Mouse (Mus musculus): ENCODE data around the gene Elmod3. TPM values are rescaled to one million over a fixed set of nuclear protein-coding genes. Genes with fewer than 3 reads are reported as not detected.

The Elmod3 gene
- 18.7 and 20.5 TPM in 2 replicates for polyA plus RNA-seq (2012)

DNA sequence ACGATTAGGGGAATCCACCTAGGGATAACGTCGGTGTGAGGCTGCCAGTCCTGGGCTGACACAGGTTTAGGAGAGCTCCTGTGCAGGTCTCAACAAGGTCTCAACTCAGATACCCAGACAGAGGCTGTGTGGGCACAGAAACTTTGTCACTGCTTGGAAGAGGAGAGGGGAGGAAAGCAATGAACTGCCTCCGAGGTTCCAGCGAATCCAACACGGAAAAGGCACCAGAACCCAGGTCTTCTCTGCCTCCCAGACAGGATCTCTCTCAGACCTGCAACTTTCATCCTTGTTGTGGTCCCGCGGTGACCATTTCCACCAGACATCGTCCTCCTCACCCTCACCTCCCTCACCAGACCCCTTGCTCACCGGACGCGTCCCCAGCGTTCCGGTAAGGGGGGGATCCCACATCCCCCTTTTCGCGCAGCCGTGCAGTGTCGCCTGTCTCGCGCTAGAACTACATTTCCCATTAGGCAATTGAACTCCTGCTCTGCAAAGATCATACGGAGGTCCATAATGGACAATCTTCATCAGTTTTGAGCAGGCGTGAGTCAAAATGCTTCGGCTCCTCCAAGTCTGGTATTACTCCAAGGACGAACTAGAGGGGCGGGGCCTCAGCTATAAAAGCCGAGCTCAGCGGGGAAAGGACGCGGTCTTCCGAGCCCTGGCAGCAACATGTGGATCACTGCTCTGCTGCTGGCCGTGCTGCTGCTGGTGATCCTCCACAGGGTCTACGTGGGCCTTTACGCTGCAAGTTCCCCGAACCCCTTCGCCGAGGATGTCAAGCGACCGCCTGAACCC, at the start of gene Elmod3, which contains the start of gene Retsat:
Gene Elmod3, minus strand, starts transcription at position 458 of the 798 bp plus-strand sequence.
Gene Retsat, plus strand, starts transcription at position 520 of the 798 bp plus-strand sequence.
- TF ChIP-seq GATA1 (IDR thresholded peaks at IDR 0.05; ENCODE audit: low read length), result no peak

- TF ChIP-seq GATA1 (IDR thresholded peaks at IDR 0.05; ENCODE audit: low read length), result no peak
These were observed 49.2 kb upstream of the Elmod3 start for GRCm38 (mm10) chr6:72647383-72647820.

DNA sequence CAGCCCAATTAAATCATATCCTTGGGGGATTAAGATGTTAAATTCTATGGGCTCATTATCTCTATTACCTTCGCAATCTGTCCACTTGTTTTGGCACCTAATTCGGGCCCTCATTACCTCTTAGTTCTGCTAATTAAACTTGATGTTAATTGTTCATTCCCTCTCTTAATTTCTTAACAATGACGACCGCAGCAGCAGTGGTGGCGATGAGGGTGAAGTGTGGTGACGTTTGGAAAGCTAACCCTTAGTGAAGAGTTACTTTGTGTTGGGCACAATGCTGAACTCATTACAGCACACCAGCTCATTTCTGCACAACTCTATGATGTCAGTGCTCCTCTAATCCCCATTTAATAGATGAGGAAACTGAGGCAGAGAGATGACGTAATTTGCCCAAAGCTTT, 47.2 kb upstream of the Elmod3 start:
- TF ChIP-seq GATA1 (IDR thresholded peaks at IDR 0.05; ENCODE audit: low read length), result no peak

GRCm38 (mm10) chr6:72644576-72644975, 46.4 kb upstream of the Elmod3 start:
- TF ChIP-seq GATA1 (IDR thresholded peaks at IDR 0.05; ENCODE audit: low read length), result no peak

- no peak for TF ChIP-seq GATA1 (IDR thresholded peaks at IDR 0.05; ENCODE audit: low read length)
These were observed 43.2 kb upstream of the Elmod3 start for GRCm38 (mm10) chr6:72641218-72641954.

DNA sequence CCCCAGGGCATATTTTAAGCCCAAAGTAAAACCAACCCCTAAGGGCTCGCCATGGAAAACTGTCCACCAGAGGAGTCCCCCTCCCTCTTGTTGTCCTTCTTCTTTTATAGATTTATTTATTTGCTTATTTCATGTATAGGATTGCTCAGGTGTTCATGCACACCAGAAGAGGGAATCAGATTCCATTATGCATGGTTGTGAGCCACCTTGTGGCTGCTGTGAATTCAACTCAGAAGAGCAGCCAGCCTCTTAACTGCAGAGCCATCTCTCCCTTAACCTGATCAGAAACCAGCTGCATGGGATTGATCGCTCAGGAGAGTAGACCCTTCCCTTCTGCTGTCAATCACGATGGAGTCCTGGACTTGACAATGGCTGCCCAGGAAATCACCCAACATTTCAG, 38.7 kb upstream of the Elmod3 start:
- no peak for TF ChIP-seq GATA1 (IDR thresholded peaks at IDR 0.05; ENCODE audit: low read length)

DNA sequence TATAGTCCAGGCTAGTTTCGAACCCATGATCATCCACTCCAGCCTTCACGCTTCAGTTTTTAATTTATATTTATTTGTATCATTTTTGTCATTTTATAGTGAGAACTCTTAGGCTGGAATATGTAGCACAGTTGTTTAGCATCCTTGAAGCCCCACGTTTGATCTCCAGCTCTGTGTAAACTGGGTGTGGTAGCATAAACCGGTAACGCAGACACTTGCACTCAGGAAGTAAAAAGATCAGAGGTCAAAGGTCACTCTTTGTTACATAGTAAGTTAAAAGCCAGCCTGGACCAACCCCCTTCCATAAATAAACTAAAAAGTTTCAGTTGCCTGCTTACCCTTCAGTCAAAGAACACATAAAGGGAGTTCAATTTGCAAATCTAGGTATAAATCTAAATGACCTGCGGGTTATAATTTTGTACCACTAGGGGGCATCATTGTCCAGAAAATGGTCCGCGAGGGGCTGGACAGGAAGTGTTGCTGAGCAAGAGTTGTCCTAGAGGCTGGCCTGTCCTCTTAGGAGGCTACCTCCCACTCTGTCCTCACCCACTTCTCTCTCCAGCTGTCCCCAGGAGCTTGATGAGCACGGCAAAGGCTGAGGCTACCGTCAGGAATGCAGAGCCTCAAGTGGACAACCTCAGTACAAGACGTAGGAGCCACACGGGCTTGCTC, 37.7 kb upstream of the Elmod3 start:
- TF ChIP-seq GATA1 (IDR thresholded peaks at IDR 0.05; ENCODE audit: low read length), result no peak

DNA sequence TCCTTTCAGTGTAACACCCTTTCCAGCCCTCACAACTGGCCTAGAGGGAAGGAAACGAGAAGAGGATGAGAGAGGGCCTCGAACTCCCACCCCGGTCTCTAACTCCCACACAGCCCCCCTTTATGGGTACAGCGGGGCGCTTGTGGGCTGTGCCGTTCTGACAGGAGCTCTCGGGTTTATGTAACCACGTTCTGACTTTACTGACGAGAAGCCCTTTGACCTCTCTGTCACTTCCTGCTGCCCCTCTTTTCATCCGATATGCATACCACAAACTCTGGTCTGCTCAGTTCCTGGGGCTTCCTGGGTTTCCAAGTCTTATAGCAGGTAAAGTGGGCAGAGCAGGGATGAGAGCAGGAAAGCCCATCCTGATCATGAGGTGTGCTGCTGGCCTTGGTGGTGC, 36.1 kb upstream of the Elmod3 start:
- no peak for TF ChIP-seq GATA1 (IDR thresholded peaks at IDR 0.05; ENCODE audit: low read length)

DNA sequence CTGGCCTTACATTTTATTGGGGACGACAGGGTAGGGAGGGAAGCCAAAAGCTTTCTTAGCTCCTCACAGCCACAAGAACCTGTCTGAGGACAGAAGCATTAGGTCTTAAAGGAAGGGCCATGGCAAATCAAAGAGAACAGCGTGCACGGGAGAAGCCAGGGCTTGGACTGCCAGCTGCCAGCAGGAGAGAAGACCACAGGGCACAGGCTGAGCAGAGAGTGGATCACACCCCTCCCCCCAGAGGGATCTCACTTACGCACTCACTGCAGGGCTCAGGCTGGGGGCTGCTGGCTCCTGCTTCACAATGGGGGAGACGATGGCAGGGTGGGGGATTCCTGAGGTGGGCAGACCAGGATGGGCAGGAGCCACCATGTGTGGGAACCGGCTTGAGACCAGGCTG, 33.5 kb upstream of the Elmod3 start:
- TF ChIP-seq GATA1 (IDR thresholded peaks at IDR 0.05; ENCODE audit: low read length), result no peak

GRCm38 (mm10) chr6:72630961-72631360, 32.7 kb upstream of the Elmod3 start:
- no peak for TF ChIP-seq GATA1 (IDR thresholded peaks at IDR 0.05; ENCODE audit: low read length)

GRCm38 (mm10) chr6:72630370-72630769, 32.2 kb upstream of the Elmod3 start:
- TF ChIP-seq GATA1 (IDR thresholded peaks at IDR 0.05; ENCODE audit: low read length), result no peak

- no peak for TF ChIP-seq GATA1 (IDR thresholded peaks at IDR 0.05; ENCODE audit: low read length)
These were observed 29.1 kb upstream of the Elmod3 start for GRCm38 (mm10) chr6:72627276-72627675.

- no peak for TF ChIP-seq GATA1 (IDR thresholded peaks at IDR 0.05; ENCODE audit: low read length)
These were observed 28.2 kb upstream of the Elmod3 start for GRCm38 (mm10) chr6:72626391-72626790.

DNA sequence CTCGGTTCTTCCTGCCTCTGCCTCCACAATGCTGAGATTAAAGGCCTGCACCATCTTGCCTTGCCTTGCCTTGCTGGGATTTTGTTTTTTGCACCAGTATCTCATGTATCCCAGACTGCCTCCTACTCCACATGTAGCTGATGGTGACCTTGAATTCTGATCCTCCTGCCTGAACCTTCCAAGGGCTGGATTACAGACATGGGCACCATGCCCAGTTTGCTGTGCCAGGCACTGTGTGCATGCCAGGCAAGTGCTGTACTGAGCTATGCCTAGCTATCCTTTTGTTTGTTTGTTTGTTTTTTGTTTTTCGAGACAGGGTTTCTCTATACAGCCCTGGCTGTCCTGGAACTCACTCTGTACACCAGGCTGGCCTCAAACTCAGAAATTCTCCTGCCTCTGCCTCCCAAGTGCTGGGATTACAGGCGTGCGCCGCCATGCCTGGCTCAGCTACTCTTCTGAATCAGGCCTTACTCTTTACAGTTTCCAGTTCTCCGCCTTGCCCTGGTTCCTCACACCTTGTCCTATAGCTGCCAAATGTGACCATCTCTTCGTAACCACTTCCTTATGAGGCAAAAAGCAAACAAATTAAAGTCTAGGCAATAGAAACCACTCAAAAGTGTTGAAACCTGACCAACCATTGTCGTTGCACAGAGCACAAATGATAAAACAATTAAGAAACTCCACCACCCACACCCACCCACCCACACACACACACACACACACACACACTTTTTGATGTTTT, 25.6 kb upstream of the Elmod3 start:
- TF ChIP-seq GATA1 (IDR thresholded peaks at IDR 0.05; ENCODE audit: low read length), result no peak

DNA sequence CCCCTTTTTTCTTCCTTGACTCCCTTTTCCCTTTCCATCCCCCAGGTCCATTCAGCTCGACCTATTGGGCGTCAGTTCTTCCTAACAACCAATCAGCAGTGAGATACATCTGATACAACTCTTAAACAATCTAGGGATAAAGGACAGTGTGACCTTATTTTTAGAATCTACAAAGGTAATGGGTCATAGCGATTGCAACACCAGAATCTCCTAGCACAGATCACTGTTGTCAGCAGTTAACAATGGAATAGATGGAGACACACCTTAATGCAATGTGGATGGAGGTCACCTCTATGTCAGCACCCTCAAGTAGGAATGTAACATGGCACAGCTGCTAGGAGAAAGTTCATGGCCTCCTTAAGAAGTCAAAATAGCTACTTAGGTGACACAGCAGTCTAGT, 24.7 kb upstream of the Elmod3 start:
- no peak for TF ChIP-seq GATA1 (IDR thresholded peaks at IDR 0.05; ENCODE audit: low read length)
